Mouse (Mus musculus) brain, embryonic 14.5 days (tissue): ENCODE data around the gene Utp14a. TPM values are rescaled to one million over a fixed set of nuclear protein-coding genes. Genes with fewer than 3 reads are reported as not detected.
"Not testable (repeated sequence)": the region's sequence is repeated elsewhere in the genome, so short reads cannot be mapped to it uniquely, and the experiment has no call there.

Experiments
- DNase-seq: peaks from one replicate; pipeline ENCODE4 v3.0.0-alpha.2; 2011; ENCODE audit warnings: low read depth
- CTCF ChIP-seq: fragments of 200-500 bp; IDR thresholded peaks from 2 replicates; pipeline ENCODE4 v1.5.1; 2012; ENCODE audit warnings: inconsistent platforms, mild to moderate bottlenecking, moderate library complexity, borderline replicate concordance; ENCODE audit not compliant: insufficient read depth, insufficient read length; ENCODE audit errors: extremely low read depth
- POLR2A ChIP-seq: fragments of 200-500 bp; IDR thresholded peaks from 2 replicates; pipeline ENCODE4 v1.6.1; 2012; ENCODE audit warnings: mild to moderate bottlenecking, inconsistent platforms, borderline replicate concordance; ENCODE audit not compliant: poor library complexity, insufficient read depth, insufficient read length, severe bottlenecking; ENCODE audit errors: extremely low read depth
- polyA plus RNA-seq: library from polyadenylated mRNA; depleted of rRNA; stranded (reverse); fragments of >200 nt; gene quantifications from 2 replicates; pipeline ENCODE4 v1.2.3, GENCODE M21; 2012; rRNA removed

Utp14a gene
- polyA plus RNA-seq: 14.7 and 16.4 TPM in 2 replicates

DNA sequence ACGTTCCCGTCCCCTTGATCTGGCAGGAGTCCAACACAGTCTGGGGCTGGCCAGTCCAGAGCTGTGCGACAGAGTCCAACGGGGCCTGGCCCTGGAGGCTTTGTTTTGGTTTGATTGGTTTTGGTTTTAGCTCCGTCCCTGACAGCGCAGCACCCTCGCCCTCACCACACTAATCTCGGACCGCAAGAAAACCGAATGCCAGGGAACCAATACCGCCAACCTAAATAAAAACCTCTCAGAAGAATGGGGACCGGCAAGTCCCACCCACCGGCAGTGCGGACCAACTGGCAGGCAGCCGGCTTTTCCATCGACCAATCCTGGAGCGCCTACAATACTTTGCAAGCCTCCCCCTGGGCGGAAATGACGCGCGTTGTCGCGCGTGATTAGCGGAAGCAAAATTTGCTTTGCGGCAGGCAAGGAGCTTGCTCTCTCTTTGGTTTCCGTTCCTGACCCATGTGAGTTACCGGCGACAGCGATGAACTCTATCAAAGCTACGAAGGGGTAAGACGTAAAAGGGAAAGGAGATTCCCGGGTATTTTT lies at the start of gene Utp14a:
Gene Utp14a (plus strand): TSS at position 395 of the 540 bp plus-strand sequence.
- TF ChIP-seq POLR2A: 0 out of 2 replicates have a peak, but pooled peaks have one; percentile 11
- TF ChIP-seq CTCF: no peak

DNA sequence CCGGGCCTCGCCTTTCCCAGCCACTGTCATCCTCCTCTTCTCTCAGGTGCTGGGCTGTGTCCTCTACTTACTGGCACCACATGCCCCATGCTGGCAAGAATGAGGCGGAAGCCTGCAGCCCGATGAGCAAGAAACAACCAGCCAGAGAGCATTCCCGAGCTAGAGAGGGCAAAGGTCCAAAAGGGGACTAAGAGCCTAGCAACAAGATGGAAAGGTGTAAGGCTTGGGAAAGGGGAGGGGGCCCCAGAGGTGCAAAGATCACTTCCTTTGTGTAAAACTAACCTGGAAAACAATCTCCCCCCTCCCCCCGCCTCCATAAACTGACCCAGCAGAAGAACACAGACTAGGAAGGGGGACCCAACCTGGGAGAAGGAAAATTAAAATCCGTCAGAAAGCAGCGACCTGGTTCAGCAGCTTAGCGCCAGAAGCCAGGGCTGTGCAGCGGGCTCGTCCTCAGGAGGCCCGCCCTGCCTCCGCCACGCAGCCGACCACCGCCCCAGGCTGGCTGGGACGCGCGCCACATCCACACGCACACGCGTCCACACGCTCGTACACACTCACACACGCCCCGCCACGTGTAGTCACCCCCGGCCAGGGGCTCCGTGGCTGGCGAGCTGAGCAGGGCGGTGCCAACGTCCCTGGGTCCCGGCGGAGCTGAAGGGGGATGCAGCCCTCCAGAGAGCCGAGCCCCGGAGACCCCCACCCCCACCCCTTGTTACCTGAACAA lies 48.7 kb upstream of the Utp14a start:
- TF ChIP-seq CTCF (no peak), POLR2A (no peak)
- DNase-seq: peak; percentile 62

More for the DNA sequence above, at the start of gene Utp14a:
- DNase-seq: peak; percentile 98

DNA sequence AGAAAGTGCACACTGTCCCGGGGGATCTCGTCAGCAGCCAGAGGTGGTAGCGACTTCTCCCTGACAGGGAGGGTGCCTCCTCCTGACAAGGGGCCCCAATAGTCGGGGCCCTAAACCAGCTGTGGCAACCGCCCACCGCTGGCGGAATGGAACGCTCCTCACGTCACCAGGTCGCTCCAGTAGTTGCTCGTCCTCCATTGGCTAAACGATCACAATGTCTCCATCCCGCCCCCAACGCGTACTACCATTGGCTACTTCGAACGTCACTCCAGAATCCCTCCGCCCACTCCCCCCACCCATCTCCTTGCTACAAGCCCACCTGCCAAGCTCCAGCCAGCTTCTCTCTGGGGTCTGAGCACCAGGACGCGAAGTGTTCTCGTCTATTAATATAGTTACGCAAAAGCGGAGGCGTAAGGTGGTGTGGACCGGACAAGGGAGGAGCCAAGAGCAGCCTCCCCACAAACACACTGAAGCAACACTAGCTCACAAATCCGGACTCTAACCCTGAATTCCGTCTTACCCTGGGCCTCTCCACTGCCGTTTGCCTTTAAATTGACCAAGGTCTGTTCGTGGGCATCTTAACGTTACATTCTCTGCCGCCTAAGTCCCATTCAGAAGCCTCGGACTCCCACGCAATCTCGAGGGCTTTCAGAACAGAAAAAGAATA lies 48.0 kb upstream of the Utp14a start, which contains the start of gene Zdhhc9:
Gene Zdhhc9 (minus strand): TSS at position 360 of the 667 bp plus-strand sequence.
- DNase-seq: peak; percentile 97
- TF ChIP-seq POLR2A: peak; percentile 47; the same call in 1 of the 2 replicates
- no peak for TF ChIP-seq CTCF

DNA sequence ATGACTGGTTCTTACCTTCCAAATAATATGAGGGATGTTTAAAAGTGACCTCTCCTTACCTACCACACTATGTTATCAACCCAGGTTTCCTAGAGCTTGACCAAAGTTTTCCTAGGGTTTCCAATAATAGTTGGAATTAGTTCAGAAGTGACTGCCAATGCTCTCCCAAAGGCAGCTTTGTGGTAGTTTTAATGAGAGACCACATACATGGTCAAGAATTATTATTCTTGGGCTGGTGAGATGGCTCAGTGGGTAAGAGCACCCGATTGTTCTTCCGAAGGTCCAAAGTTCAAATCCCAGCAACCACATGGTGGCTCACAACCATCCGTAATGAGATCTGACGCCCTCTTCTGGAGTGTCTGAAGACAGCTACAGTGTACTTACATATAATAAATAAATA lies 46.9 kb upstream of the Utp14a start:
- not testable (repeated sequence) for DNase-seq

DNA sequence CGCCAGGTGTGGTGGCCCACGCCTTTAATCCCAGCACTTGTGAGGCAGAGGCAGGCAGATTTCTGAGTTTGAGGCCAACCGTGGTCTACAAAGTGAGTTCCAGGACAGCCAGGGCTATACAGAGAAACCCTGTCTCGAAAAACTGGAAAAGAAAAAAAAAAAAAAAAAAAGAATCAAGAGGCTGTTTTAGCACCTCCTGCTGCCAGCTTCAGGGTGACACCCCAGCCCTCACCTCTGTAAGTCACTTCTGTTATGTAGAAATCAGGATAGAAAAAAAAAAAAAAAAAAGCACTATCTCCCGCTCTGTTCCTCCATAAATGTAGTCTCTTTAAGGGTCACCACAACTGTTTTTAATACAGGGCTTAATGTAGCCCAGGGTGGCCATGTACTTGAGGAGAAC lies 37.2 kb upstream of the Utp14a start:
- TF ChIP-seq POLR2A (no peak), CTCF (no peak)
- no peak for DNase-seq

DNA sequence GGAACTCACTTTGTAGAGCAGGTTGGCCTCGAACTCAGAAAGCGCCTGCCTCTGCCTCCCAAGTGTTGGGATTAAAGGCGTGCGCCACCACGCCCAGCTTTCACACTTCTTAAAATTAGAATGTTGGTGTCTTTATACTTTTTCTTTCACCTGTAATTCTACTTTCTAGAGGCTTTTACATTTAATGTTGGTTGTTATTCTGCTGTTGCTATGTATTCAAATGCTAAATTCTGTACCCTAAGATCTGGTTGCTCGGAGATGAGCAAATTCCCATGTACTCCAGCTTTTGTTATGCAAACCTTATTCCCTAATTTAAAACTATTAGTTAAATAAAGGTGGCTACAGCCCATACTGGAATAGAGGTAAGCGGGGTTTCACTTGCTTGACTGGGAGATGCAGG lies 34.0 kb upstream of the Utp14a start:
- DNase-seq: no peak
- no peak for TF ChIP-seq CTCF
- no peak for TF ChIP-seq POLR2A

DNA sequence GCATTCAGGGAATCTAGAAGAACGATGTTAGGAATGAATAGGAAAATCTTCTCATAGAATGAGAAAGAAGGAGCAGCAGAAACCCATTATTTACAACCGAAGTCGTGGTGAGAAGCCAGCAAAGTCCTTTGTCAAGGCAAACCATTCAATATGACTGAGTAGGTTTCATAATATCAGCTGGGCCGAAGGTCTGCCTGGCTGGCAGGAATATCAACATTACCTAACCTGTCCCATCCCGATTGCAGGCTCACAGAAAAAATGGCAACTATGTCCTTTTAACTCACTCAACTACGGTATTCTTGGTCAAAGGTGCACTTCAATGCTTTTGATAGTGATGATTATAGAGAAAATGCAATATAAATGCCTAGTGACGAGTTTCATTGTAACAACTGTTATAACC lies 30.4 kb upstream of the Utp14a start:
- DNase-seq: no peak
- TF ChIP-seq POLR2A: no peak
- no peak for TF ChIP-seq CTCF

DNA sequence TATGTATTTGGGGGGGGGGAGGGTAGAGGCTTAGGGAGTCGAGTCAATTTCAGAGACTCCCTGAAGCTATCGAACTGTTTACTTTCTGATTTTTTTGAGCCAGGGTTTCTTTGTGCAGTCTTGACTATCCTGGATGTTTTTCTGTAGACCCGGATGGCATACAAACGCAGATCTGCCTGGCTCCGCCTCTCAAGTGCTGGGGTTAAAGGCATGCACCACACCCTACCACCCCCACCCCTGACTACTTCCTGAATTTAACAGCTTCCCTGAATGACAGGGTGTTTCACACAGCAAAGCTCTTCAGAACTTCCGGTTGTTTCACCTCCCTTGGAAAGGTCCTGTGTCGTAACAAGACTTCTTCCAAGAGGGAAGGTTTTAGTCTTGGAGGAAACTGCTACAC lies 22.2 kb upstream of the Utp14a start:
- DNase-seq: no peak
- TF ChIP-seq CTCF (no peak), POLR2A (no peak)

DNA sequence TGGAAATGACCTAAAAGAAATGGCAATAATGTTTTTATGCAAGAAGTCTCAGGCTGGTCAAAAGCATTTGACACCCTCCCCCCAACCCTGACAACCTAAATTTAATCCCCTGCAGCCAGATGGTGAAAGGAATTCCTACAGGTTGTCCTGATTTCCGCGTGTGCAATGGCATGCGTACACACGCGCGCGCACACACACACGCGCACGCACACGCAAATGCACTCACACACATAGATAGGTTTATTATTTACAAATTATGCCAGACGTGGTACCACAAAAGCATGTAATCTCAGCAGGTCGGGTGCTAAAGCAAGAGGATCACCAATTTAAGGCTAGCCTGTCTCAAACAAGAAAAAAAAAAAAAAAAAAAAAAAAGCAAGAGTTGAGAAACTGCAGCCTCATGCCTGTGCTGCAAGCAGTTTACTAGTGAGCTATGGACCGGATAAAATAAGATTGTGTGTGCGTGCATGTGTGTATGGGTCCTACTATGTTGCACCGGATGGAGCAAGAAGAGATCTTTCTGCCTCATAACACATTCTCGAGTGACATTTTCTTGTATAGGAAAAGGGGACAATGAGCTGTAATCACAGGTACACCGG lies 733 bp upstream of the Utp14a start:
- TF ChIP-seq POLR2A (no peak), CTCF (no peak)
- peak; percentile 44 for DNase-seq

DNA sequence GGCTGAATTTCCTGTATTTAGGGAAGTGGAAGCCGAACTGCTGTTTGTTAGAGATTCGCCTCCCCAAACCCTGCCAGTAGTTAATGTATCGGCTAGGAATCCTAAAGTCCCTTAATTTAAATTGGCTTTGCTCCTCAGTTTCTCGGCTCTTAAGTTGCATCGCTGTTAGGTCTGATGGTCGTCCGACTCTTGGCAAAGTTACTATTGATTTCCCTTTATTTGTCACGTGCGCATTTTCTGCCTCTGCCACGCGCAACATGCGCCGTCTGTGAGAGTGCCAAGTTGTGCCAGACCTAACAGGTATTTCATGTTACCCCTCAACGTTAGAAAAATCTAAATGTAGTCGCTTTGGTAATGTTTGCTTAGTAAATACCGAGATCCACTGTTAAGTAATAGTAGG lies 349 bp downstream of the Utp14a start:
- no peak for DNase-seq
- TF ChIP-seq CTCF (no peak), POLR2A (no peak)

DNA sequence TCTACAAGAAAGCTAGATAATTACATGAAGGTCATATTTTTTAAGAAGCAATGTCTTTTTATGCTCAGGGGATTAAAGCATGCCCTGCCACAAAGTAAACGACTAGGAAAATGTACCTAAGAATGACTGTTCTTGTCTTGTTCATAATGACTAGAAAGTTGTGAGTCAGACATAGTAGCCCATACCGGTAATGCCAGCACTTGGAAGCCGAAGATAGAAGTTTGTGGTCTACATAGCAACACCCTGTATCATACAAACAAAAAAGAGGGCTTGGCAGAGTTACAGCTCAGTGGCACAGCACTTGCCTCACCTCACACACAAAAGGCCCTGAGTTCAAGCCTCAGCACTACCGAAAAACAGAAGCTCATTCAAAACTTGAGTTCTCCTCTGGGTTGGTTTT lies 15.0 kb downstream of the Utp14a start:
- DNase-seq: no peak
- TF ChIP-seq POLR2A (no peak), CTCF (no peak)
